Mouse (Mus musculus) midbrain, postnatal 0 days (tissue): Measurements from ENCODE around the gene Mef2d. TPM values are rescaled to one million over a fixed set of nuclear protein-coding genes. Genes with fewer than 3 reads are reported as not detected.

Source experiments
- ATAC-seq: fragments of 200-750 bp; cut with Nextera tagmentation; 2 replicates; pipeline ENCODE4 v1.8.0; 2017; ENCODE audit warnings: moderate number of reproducible peaks, mild to moderate bottlenecking, moderate TSS enrichment, moderate library complexity; ENCODE audit not compliant: low FRiP score
- DNase-seq: peaks from one replicate; pipeline ENCODE4 v3.0.0-alpha.2; 2015; ENCODE audit warnings: low spot score
- H3K27ac ChIP-seq: fragments of 300-500 bp; sonication (generic); 2 replicates; pipeline ENCODE4 v1.5.1; 2014; ENCODE audit warnings: low read depth, mild to moderate bottlenecking, low read length, mixed read lengths
- H3K27me3 ChIP-seq: fragments of 300-500 bp; sonication (generic); 2 replicates; pipeline ENCODE4 v1.6.1; 2014; ENCODE audit warnings: low read length, control low read depth, mixed read lengths; ENCODE audit not compliant: insufficient read depth
- H3K36me3 ChIP-seq: fragments of 300-500 bp; sonication (generic); 2 replicates; pipeline ENCODE4 v1.6.1; 2014; ENCODE audit warnings: low read length, control low read depth, mixed read lengths; ENCODE audit not compliant: insufficient read depth
- H3K4me1 ChIP-seq: fragments of 300-500 bp; sonication (generic); 2 replicates; pipeline ENCODE4 v1.6.1; 2014; ENCODE audit warnings: mild to moderate bottlenecking, control low read depth, antibody characterized with exemption, low read length, mixed read lengths; ENCODE audit not compliant: insufficient read depth
- H3K4me2 ChIP-seq: fragments of 300-500 bp; sonication (generic); 2 replicates; pipeline ENCODE4 v1.6.1; 2014; ENCODE audit warnings: low read depth, mild to moderate bottlenecking, low read length, mixed read lengths; ENCODE audit not compliant: poor library complexity, severe bottlenecking
- H3K4me3 ChIP-seq: fragments of 300-500 bp; sonication (generic); 2 replicates; pipeline ENCODE4 v1.5.1; 2014; ENCODE audit warnings: low read depth, mild to moderate bottlenecking, low read length, moderate library complexity
- H3K9ac ChIP-seq: fragments of 300-500 bp; sonication (generic); replicated peaks from 2 replicates; pipeline ENCODE4 v1.6.1; 2014; ENCODE audit warnings: mild to moderate bottlenecking, low read length, moderate library complexity, mixed read lengths; ENCODE audit not compliant: poor library complexity, severe bottlenecking
- H3K9me3 ChIP-seq: fragments of 300-500 bp; sonication (generic); 2 replicates; pipeline ENCODE4 v1.6.1; 2016; ENCODE audit warnings: low read length, control low read depth
- CTCF ChIP-seq: IDR thresholded peaks from 2 replicates; pipeline ENCODE4 v1.5.1; 2016; ENCODE audit warnings: antibody characterized with exemption, mild to moderate bottlenecking
- WGBS: fragments of 180-500 bp; shearing (Covaris S2); extraction: QIAGEN DNeasy Blood & Tissue Kit; methylation state at CpG from one replicate; pipeline ENCODE4 v1.1.7; 2014; 5-methylcytosine and 5-hydroxymethylcytosine counted together
- polyA plus RNA-seq: library from polyadenylated mRNA; unstranded; fragments of >200 nt; fragmentation: Nextera tagmentation; extraction: Ambion mirVana; gene quantifications from 2 replicates; pipeline ENCODE4 v1.2.1, GENCODE M21; 2015
- total RNA-seq: library from RNA; depleted of rRNA; stranded (reverse); fragments of >200 nt; gene quantifications from 2 replicates; pipeline ENCODE4 v1.2.3, GENCODE M21; 2014

Mef2d gene
- total and polyA plus RNA-seq, 2 experiments from 2014 or later: 26.1 to 59.6 TPM

DNA sequence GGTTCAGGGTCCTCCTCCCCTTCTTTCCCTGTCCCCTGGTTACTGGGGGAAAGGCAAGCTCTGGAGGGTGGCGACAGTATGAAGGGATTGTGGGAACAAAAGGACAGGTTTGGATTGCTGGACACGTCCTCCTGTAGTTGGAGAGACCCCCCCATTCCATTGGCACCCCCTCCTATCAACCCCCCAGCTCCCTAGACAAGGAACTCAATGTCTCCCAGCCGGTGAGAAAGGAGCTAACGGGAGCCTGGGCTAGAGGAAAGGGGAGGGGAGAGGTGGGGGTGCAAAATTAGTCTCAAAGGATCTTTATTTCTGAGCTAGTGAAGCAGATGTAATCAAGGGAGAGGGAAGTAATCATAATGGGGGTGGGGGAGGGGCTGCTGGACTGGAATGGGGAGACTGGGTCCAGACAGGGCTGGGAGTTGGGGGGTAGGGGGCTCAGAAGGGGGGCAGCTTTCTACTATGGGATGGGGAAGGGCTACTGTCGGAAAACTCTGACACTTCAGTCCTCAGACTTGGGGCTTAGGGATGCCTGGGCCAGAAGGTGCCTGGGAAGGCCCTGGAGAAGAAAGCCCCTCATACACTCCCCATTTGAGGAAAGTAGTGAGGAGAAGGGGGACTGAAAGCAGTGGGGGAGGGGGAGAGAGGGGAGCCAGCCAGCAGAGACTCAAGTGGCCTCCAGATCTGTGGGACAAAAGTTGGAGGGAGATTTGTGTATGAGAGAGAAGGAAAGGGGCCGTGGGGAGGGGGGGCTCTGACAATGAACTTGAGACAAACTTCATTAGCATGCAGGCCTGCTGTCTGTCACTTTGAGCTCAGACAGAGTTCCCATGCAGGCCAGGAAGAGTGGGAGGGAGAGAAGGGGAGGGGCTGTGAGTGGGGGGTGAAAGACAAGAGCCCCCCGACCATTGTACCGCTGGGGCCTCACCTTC, 63.7 kb downstream of the Mef2d start:
- H3K4me3 ChIP-seq: peak overlapping the region; percentile 54
- no peak overlapping the region for H3K9ac ChIP-seq
- WGBS: 12% methylated on average over 8 of the region's 8 CpGs
- H3K4me2 ChIP-seq: peak overlapping the region; percentile 68
- H3K27ac ChIP-seq: peak overlapping the region; percentile 93
- peak; percentile 75 for ATAC-seq
- H3K9me3 ChIP-seq: no peaks in the 10 kb centered on the region
- TF ChIP-seq CTCF: no peak
- H3K27me3 ChIP-seq: peaks cover 18% of the 10 kb centered on the region; the same call in 1 of the 2 replicates
- DNase-seq: peak; percentile 90
- peaks cover 3% of the 10 kb centered on the region; the same call in 1 of the 2 replicates for H3K4me1 ChIP-seq
- no peaks in the 10 kb centered on the region for H3K36me3 ChIP-seq

DNA sequence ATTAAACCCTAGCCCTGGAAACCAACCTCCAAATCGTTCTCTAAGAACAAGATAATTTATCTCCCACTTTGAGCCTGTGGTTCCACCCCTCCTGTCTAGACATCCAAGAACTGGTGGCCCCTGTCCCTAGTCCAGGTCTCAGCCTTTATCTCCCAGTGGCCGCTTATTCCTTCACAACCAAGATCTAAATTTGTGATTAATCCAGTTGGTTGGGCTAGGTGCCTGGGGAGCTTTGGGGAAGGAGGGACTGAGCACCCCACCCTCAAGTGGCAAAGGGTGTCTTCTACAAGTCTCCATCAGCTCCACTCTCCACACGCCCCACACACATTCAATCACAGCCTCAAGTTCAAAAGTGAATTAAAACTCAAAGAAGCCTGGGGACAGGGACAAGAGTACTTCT, 64.3 kb downstream of the Mef2d start:
- DNase-seq (peak; percentile 60), ATAC-seq (peak; percentile 22)
- Histone ChIP-seq H3K4me1 (peaks cover 3% of the 10 kb centered on the region; the same call in 1 of the 2 replicates), H3K27ac (peak overlapping the region; percentile 93), H3K4me3 (peak overlapping the region; percentile 54), H3K27me3 (peaks cover 14% of the 10 kb centered on the region; the same call in 1 of the 2 replicates), H3K9me3 (no peaks in the 10 kb centered on the region), H3K4me2 (peak overlapping the region; percentile 68), H3K36me3 (no peaks in the 10 kb centered on the region), H3K9ac (peak overlapping the region; percentile 68; the same call in 1 of the 2 replicates)
- no peak for TF ChIP-seq CTCF
- 7% methylated on average over 3 of the region's 3 CpGs for whole genome bisulfite sequencing

DNA sequence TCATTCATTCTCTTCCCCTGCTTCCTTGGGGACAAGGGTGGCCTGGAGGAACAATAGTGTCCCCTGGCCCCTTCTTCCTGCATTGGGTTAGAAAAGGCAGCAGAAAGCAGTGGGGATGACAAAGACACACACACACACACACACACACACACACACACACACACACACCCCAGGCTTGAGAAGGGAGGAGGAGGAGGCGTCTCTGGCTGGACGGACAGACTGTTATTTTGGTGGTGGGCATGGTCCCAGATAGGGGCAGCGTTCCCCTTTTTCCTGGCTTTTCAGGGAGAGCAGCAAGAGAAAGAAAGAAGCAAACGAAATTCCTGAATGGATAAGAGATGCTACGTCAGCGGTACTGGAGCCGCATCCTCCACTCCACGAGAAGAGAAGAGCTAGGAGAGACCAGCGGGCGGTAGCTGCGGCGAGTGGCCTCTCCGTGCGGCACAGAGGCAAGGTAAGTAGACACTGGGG, 64.8 kb downstream of the Mef2d start:
- ATAC-seq (peak; percentile 45), DNase-seq (peak; percentile 87)
- Histone ChIP-seq H3K27ac (peak overlapping the region; percentile 93), H3K9ac (peak overlapping the region; percentile 68), H3K27me3 (0 out of 2 replicates have a peak, but pooled peaks cover 14% of the 10 kb centered on the region), H3K9me3 (no peaks in the 10 kb centered on the region), H3K4me1 (peaks cover 3% of the 10 kb centered on the region; the same call in 1 of the 2 replicates), H3K36me3 (no peaks in the 10 kb centered on the region), H3K4me2 (peak overlapping the region; percentile 68), H3K4me3 (peak overlapping the region; percentile 54)
- 0% methylated on average over 14 of the region's 14 CpGs for WGBS
- TF ChIP-seq CTCF: no peak

DNA sequence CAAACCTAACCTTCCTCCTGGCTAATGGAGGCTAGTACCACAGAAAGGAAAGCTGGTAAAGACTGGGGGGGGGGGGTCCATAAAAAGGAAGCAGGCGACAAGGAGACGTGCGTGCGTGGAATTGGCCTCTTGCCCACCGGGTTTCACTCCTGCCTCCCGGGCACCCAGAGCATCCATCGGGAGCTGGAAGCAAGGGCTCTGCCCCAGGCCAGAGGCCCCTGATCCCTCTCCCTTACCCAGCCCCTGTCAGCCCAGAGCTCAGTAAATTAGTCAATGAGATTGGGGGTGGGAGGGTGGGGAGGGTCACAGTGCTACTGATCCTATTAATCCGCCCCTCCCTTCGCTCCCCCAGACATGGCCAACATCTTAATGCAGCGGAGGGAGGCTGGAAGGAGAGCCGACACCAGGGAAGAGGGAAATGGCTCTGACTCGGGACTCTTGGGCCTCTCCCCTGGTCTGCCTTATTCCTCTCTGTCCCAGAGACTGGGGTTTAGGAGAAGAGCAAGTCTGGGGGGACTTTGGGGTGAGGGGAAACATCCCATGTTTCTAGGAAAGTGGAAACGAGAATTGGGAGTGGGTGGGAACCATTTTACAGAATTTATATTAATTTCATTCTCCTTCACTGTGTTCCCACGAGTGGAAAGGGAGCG, 65.4 kb downstream of the Mef2d start:
- peak overlapping the region; percentile 93 for H3K27ac ChIP-seq
- H3K4me2 ChIP-seq: peak overlapping the region; percentile 68
- peak overlapping the region; percentile 54 for H3K4me3 ChIP-seq
- ATAC-seq (no peak), DNase-seq (peak; percentile 51)
- no peak for TF ChIP-seq CTCF
- H3K36me3 ChIP-seq: no peaks in the 10 kb centered on the region
- H3K4me1 ChIP-seq: peaks cover 3% of the 10 kb centered on the region; the same call in 1 of the 2 replicates
- 0 out of 2 replicates have a peak, but pooled peaks cover 18% of the 10 kb centered on the region for H3K27me3 ChIP-seq
- H3K9ac ChIP-seq: peak overlapping the region; percentile 68
- WGBS: 5% methylated on average over 15 of the region's 15 CpGs
- H3K9me3 ChIP-seq: no peaks in the 10 kb centered on the region

GRCm38 (mm10) chr3:88208226-88208720, 66.1 kb downstream of the Mef2d start:
- no peaks in the 10 kb centered on the region for H3K9me3 ChIP-seq
- no peaks in the 10 kb centered on the region for H3K36me3 ChIP-seq
- peak overlapping the region; percentile 54 for H3K4me3 ChIP-seq
- 13% methylated on average over 3 of the region's 3 CpGs for WGBS
- 0 out of 2 replicates have a peak, but pooled peaks cover 13% of the 10 kb centered on the region for H3K27me3 ChIP-seq
- DNase-seq (peak; percentile 28), ATAC-seq (no peak)
- peaks cover 3% of the 10 kb centered on the region; the same call in 1 of the 2 replicates for H3K4me1 ChIP-seq
- H3K4me2 ChIP-seq: peak overlapping the region; percentile 68
- no peak for TF ChIP-seq CTCF
- peak overlapping the region; percentile 68 for H3K9ac ChIP-seq
- H3K27ac ChIP-seq: peak overlapping the region; percentile 93
